Mouse (Mus musculus) liver, embryonic 12.5 days (tissue): Measurements from ENCODE around the gene Ank2. TPM values are rescaled to one million over a fixed set of nuclear protein-coding genes. Genes with fewer than 3 reads are reported as not detected.

Experiments used
- ATAC-seq: fragments of 200-750 bp; cut with Nextera tagmentation; 2 replicates; pipeline ENCODE4 v1.8.0; 2017; ENCODE audit warnings: moderate number of reproducible peaks, mild to moderate bottlenecking, moderate library complexity
- H3K27ac ChIP-seq: fragments of 300-500 bp; sonication (generic); 2 replicates; pipeline ENCODE4 v1.5.1; 2016; ENCODE audit warnings: mild to moderate bottlenecking
- H3K27me3 ChIP-seq: fragments of 300-500 bp; sonication (generic); replicated peaks from 2 replicates; pipeline ENCODE4 v1.6.1; 2016; ENCODE audit warnings: mild to moderate bottlenecking, moderate library complexity
- H3K36me3 ChIP-seq: fragments of 300-500 bp; sonication (generic); 2 replicates; pipeline ENCODE4 v1.6.1; 2016; ENCODE audit warnings: mild to moderate bottlenecking, moderate library complexity
- H3K4me1 ChIP-seq: fragments of 300-500 bp; sonication (generic); 2 replicates; pipeline ENCODE4 v1.6.1; 2016
- H3K4me2 ChIP-seq: fragments of 300-500 bp; sonication (generic); 2 replicates; pipeline ENCODE4 v1.6.1; 2016; ENCODE audit warnings: mild to moderate bottlenecking, moderate library complexity
- H3K4me3 ChIP-seq: fragments of 300-500 bp; sonication (generic); 2 replicates; pipeline ENCODE4 v1.5.1; 2016; ENCODE audit warnings: mild to moderate bottlenecking, moderate library complexity
- H3K9ac ChIP-seq: fragments of 300-500 bp; sonication (generic); 2 replicates; pipeline ENCODE4 v1.6.1; 2016; ENCODE audit warnings: mild to moderate bottlenecking, moderate library complexity
- H3K9me3 ChIP-seq: fragments of 300-500 bp; sonication (generic); replicated peaks from 2 replicates; pipeline ENCODE4 v1.6.1; 2016; ENCODE audit warnings: mild to moderate bottlenecking, moderate library complexity
- WGBS: fragments of 180-500 bp; shearing (Covaris S2); methylation state at CpG from one replicate; pipeline ENCODE4 v1.1.7; 2016; ENCODE audit not compliant: insufficient replicate concordance; 5-methylcytosine and 5-hydroxymethylcytosine counted together
- polyA plus RNA-seq: library from polyadenylated mRNA; unstranded; fragments of >200 nt; fragmentation: Nextera tagmentation; extraction: Ambion mirVana; gene quantifications from 2 replicates; pipeline ENCODE4 v1.2.1, GENCODE M21; 2016

Ank2 gene
- polyA plus RNA-seq, 1 experiment from 2014 or later: 9.0 TPM

DNA sequence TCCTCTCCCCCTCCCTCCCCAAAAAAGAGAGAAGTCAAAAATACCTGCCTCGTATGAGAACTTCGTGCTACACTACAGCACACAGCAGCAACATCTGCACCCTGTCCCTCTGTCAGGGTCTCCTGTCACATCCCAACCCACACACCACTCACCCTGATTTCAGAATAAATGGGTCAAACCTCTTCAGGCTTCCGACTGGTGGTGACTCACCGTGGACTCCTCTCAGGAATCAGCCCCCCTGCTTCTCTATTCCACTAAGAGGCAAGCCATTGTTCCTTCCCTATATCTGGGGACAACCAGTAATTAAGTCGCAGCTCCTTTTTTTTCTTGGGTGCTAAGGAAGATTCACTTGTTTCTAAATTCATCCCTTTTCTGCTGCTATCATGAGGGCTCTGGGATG lies 361.6 kb downstream of the Ank2 start:
- Histone ChIP-seq H3K27me3 (no peaks in the 10 kb centered on the region), H3K4me1 (no peaks in the 10 kb centered on the region), H3K27ac (no peak overlapping the region), H3K4me2 (no peak overlapping the region), H3K9ac (no peak overlapping the region), H3K4me3 (no peak overlapping the region), H3K36me3 (no peaks in the 10 kb centered on the region), H3K9me3 (no peaks in the 10 kb centered on the region)
- 48% methylated on average over 5 of the region's 5 CpGs for WGBS
- ATAC-seq: no peak

DNA sequence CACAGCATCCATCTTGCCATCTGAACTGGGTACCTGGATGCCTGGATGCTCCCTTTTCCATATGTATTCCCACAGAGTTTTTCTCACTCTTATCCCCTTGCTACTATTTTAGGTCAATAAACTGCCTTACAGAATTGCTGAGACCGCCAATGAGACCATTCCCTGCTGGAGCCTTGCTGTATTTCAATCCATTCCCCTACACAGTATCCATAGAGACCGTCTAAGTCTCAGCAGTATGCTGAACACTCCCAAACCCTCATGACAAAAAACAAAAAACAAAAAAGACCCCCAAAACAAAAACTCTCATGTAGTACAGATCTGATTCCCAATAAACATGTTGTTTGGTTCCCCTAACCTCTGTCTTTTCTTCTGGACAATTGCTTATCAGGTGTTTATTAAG lies 365.1 kb downstream of the Ank2 start:
- Histone ChIP-seq H3K27ac (no peak overlapping the region), H3K4me2 (no peak overlapping the region), H3K27me3 (no peaks in the 10 kb centered on the region), H3K4me1 (no peaks in the 10 kb centered on the region), H3K9me3 (no peaks in the 10 kb centered on the region), H3K4me3 (no peak overlapping the region), H3K9ac (no peak overlapping the region), H3K36me3 (no peaks in the 10 kb centered on the region)
- 65% methylated on average over 2 of the region's 2 CpGs for WGBS
- ATAC-seq: no peak

DNA sequence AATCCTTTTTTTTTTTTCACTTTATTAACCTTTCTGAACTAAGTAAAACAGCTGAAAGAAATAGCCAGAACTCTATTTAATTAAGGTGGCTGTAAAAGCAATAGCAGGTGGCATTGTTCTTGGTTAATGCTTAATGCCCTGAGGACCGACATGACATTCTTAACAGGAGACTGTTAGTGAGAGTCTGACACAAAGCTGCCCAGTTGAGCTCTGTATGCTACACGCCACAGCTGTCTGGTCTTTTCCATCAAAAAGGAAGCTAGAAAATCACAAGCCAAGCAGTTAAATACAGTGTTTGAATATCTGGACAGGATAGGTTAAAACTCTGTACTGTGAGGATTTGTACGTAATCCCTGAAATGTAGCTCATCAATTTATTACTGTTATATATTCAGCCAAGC lies 368.1 kb downstream of the Ank2 start:
- Histone ChIP-seq H3K4me2 (no peak overlapping the region), H3K4me1 (no peaks in the 10 kb centered on the region), H3K9me3 (no peaks in the 10 kb centered on the region), H3K27me3 (no peaks in the 10 kb centered on the region), H3K9ac (no peak overlapping the region), H3K4me3 (no peak overlapping the region), H3K36me3 (no peaks in the 10 kb centered on the region), H3K27ac (no peak overlapping the region)
- 74% methylated on average over 3 of the region's 3 CpGs for WGBS
- ATAC-seq: no peak

DNA sequence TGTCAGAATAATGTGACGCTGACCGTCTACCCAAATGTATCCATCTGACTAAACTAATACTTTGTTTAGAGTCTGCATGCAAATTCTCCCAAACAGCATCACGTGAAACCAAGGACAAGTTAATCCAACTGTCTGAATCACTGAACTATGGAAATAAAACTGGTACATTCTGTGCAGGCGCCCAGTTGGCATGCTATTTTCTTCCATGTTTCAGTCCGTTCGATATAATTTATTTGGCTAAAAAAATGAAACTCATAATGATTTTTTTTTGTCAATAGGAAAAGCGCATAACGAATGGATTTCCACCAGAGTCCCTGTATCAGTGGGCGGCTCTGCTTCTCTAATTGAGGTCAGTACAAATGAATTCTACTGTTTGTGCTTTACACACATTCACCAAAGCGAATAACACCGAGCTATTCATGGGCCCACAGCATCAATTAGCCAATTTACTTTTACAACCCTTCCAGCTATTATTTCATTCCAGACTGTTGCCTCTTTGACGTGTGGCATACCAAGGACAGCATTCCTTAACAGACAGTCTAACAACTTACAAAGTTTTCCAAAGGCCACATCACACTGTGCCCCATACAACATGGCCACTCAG lies 368.9 kb downstream of the Ank2 start:
- Histone ChIP-seq H3K27me3 (no peaks in the 10 kb centered on the region), H3K36me3 (no peaks in the 10 kb centered on the region), H3K4me2 (no peak overlapping the region), H3K9me3 (no peaks in the 10 kb centered on the region), H3K4me1 (no peaks in the 10 kb centered on the region), H3K27ac (no peak overlapping the region), H3K4me3 (no peak overlapping the region), H3K9ac (no peak overlapping the region)
- ATAC-seq: no peak
- 74% methylated on average over 12 of the region's 12 CpGs for WGBS

DNA sequence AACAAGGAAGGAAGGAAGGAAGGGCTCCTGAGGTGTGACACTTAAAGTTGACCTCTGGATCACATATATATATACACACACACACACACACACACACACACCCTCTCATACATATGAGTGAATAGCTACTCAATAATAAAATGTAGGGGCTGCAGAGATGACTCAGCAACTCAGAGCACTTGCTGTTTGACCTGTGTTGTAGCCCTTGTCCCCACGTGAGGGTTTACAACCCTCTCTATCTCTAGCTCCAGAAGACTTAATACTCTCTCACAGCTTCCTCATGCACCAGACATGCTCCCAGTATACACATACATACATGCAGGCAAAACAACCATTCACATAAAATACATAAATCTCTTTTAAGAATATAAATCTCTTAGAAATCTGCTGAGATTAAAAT lies 369.4 kb downstream of the Ank2 start:
- Histone ChIP-seq H3K4me1 (no peaks in the 10 kb centered on the region), H3K4me3 (no peak overlapping the region), H3K27ac (no peak overlapping the region), H3K4me2 (no peak overlapping the region), H3K9me3 (no peaks in the 10 kb centered on the region), H3K27me3 (no peaks in the 10 kb centered on the region), H3K9ac (no peak overlapping the region), H3K36me3 (no peaks in the 10 kb centered on the region)
- 22% methylated on average over 1 of the region's 1 CpGs for WGBS
- ATAC-seq: no peak

DNA sequence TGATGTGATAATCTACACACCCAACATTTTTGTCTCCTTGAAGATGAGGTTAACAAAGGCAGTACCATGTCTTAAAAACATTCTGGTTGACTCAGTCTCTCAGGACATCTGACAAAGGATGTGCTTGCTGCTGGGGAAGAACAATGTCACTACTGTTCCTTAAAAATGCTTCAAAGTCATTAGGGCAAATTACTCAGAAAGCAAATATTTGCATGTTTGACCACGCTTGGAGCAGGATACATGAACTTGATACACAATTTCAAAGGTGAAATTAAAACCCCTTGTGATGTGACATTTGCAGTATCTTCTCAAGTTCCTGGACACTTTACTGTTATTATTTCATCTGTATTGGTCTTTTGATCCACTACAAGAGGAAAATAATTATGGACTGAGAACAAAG lies 371.5 kb downstream of the Ank2 start:
- no peak for ATAC-seq
- no peak overlapping the region for H3K4me3 ChIP-seq
- no peaks in the 10 kb centered on the region for H3K36me3 ChIP-seq
- H3K27me3 ChIP-seq: no peaks in the 10 kb centered on the region
- WGBS: 42% methylated on average over 1 of the region's 1 CpGs
- no peak overlapping the region for H3K27ac ChIP-seq
- H3K9me3 ChIP-seq: no peaks in the 10 kb centered on the region
- H3K9ac ChIP-seq: no peak overlapping the region
- H3K4me1 ChIP-seq: no peaks in the 10 kb centered on the region
- H3K4me2 ChIP-seq: no peak overlapping the region

DNA sequence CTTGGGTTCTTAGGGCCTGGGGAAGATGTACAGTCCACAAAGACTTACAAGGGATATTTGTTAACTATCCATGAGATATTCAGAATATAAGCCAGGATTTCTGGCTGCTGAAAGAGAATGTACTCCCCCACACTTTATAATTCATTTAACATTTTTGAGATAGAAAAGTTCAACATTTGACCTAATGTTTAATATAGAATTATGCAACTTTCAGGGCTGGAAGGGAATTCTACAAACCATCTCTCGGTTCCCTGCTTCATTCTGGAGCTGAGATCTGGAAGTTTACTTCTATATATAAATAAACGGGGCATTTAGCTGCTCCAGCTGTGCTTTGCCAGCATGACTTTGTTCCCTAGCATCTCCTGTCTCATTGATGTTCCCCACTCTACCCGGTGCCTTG lies 372.9 kb downstream of the Ank2 start:
- no peak for ATAC-seq
- Histone ChIP-seq H3K4me2 (no peak overlapping the region), H3K9me3 (no peaks in the 10 kb centered on the region), H3K4me3 (no peak overlapping the region), H3K36me3 (no peaks in the 10 kb centered on the region), H3K27ac (no peak overlapping the region), H3K4me1 (no peaks in the 10 kb centered on the region), H3K9ac (no peak overlapping the region), H3K27me3 (no peaks in the 10 kb centered on the region)
- WGBS: 53% methylated on average over 3 of the region's 3 CpGs

DNA sequence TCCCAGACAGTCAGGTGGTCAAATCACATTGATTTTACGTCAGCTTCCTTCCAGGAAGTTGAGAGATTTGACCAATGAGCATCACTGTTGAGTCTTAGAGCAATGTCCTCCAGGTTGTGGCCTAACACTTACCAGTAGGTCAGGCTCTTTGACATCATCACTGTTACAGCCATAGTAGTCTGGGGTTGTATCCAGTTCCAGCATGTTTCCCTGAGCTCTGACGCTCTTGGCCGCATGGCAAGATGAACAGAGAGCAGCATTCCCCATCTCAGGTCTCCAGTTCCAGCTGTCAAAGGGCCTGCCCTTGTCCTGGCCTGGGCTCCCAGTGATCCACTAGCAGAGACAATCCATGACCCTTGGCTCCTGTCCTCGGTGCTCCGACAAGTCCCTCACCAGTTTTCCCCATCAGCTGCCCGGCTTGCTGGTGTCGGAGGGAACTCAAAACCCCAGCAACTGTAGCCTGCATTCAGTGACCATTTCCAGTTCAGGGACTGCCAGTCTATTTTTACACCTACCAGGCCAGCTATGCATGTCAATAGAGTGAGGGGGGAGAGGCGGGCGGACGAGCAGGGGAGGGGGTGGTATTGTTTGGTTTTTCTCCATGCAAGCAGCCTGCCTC lies 374.7 kb downstream of the Ank2 start:
- Histone ChIP-seq H3K4me1 (no peaks in the 10 kb centered on the region), H3K36me3 (no peaks in the 10 kb centered on the region), H3K9me3 (no peaks in the 10 kb centered on the region), H3K4me2 (peak overlapping the region; percentile 40), H3K9ac (no peak overlapping the region), H3K4me3 (no peak overlapping the region; the same call in 1 of the 2 replicates), H3K27ac (peak overlapping the region; percentile 63; the same call in 1 of the 2 replicates), H3K27me3 (no peaks in the 10 kb centered on the region)
- ATAC-seq: peak; percentile 58
- WGBS: 56% methylated on average over 10 of the region's 10 CpGs

DNA sequence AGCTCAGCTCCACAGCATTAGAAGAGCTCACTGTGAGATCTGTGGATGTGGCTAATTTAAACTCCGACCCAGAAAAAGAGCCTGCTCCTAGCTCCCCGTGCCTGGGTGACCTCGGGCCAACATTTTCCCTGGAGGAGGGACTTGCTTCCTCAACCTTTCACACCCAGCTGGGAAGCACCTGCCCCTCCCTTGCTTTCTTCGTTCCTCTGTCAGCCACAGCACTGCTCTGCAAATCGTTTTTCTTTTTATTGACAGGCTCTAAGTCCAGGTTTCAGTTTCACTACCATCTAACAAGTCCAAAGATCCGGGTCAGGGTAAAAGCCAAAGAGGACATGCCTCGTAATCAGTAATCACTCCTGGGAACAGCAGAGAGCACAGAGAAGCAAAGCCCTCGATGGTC lies 375.8 kb downstream of the Ank2 start:
- ATAC-seq: peak; percentile 60
- WGBS: 33% methylated on average over 8 of the region's 8 CpGs
- Histone ChIP-seq H3K4me2 (peak overlapping the region; percentile 40), H3K36me3 (no peaks in the 10 kb centered on the region), H3K4me3 (no peak overlapping the region), H3K4me1 (no peaks in the 10 kb centered on the region), H3K27me3 (no peaks in the 10 kb centered on the region), H3K27ac (peak overlapping the region; percentile 63), H3K9me3 (no peaks in the 10 kb centered on the region), H3K9ac (no peak overlapping the region)

DNA sequence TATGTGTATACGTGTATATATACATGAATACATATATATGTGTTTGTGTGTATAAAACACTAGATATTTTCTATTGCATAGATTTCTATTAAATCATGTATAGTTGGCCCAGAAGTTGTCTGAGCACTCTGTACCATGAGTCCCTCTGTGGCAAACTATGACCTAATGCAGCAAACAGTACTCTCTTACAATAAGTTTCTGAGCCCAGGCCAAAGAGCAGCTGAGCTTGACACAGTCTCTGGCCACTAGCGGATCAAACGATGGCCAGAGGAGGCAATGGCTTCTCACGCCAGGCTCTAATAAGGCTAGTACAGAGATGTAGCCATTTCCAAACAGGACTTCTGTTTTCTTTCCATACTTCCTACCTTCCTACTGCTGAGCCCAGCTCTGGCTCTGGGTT lies 380.4 kb downstream of the Ank2 start:
- no peak overlapping the region for H3K9ac ChIP-seq
- ATAC-seq: no peak

DNA sequence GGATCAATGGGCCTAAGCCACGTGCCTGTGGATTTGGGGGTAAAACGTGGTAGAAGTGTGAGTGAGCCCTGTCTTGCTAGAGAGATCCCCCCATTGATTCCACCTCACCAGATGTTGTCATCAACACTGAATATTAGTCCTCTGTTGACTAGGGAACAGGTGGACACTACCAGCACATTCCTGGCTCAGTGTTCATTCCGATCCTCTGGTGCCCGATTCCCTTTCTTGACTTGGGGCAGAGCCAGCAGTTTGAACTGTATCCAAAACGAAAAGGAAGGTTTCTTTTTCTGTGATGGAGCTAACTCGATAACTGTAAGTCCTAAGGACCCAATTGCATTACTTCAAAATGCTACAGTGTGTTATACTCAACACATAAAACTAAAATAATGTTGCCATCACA lies 382.9 kb downstream of the Ank2 start:
- no peak overlapping the region for H3K4me2 ChIP-seq
- 62% methylated on average over 6 of the region's 6 CpGs for WGBS
- ATAC-seq: no peak
- no peak overlapping the region for H3K27ac ChIP-seq
- H3K4me3 ChIP-seq: no peak overlapping the region
- no peaks in the 10 kb centered on the region for H3K36me3 ChIP-seq
- no peaks in the 10 kb centered on the region for H3K9me3 ChIP-seq
- no peaks in the 10 kb centered on the region for H3K27me3 ChIP-seq
- no peaks in the 10 kb centered on the region for H3K4me1 ChIP-seq
- no peak overlapping the region for H3K9ac ChIP-seq

More for the DNA sequence above, 380.4 kb downstream of the Ank2 start:
- Histone ChIP-seq H3K27me3 (no peaks in the 10 kb centered on the region), H3K9me3 (no peaks in the 10 kb centered on the region), H3K27ac (no peak overlapping the region), H3K4me2 (no peak overlapping the region), H3K36me3 (no peaks in the 10 kb centered on the region), H3K4me1 (no peaks in the 10 kb centered on the region), H3K4me3 (no peak overlapping the region)
- WGBS: 67% methylated on average over 4 of the region's 4 CpGs

DNA sequence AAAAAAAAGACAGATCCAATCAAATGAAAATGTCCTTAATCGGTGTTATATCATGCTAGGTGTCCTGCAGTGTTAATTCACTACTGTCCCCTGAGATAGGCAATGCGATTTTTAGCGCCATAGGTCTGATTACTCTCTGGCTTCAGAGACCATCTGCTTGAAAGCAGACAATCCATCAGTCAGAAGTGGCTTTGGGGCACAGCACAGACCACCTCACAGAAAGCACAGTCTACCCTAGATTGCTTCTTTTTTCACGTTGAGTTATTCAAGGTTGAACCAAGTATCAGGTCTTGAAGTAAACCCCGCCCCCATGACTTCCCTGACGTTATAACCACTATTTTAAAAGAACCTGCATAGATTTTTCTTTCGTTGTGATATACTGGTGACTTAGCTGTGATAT lies 385.9 kb downstream of the Ank2 start:
- no peaks in the 10 kb centered on the region for H3K9me3 ChIP-seq
- H3K36me3 ChIP-seq: no peaks in the 10 kb centered on the region
- H3K4me1 ChIP-seq: no peaks in the 10 kb centered on the region
- 62% methylated on average over 7 of the region's 7 CpGs for WGBS
- H3K27me3 ChIP-seq: no peaks in the 10 kb centered on the region
- no peak overlapping the region for H3K4me2 ChIP-seq
- H3K4me3 ChIP-seq: no peak overlapping the region
- no peak overlapping the region for H3K9ac ChIP-seq
- ATAC-seq: no peak
- no peak overlapping the region for H3K27ac ChIP-seq

DNA sequence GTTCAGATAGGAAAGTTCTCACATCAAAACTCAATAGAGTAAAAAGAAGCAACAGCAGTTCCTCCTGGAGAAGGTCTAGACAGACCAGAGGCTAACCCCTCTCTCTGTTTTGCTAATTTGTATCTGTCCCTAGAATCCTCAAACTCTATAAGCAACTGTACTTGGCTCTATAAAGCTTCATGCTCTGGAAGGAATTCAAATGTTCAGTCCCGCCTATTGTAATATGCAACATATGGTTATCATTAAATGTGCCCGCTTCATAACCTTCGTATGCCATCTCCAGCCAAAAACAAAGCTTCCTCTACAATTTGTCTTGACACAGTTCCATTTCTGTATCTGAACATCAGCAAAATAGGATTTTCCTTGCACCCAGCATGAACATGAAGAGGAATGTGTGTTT lies 389.7 kb downstream of the Ank2 start:
- Histone ChIP-seq H3K4me1 (no peaks in the 10 kb centered on the region), H3K27ac (no peak overlapping the region), H3K4me3 (no peak overlapping the region), H3K4me2 (no peak overlapping the region), H3K36me3 (no peaks in the 10 kb centered on the region), H3K9me3 (peaks cover 5% of the 10 kb centered on the region; the same call in 1 of the 2 replicates), H3K9ac (no peak overlapping the region), H3K27me3 (no peaks in the 10 kb centered on the region)
- 71% methylated on average over 3 of the region's 3 CpGs for WGBS
- ATAC-seq: no peak
